Mouse (Mus musculus): ENCODE data around the gene Adcy2. TPM values are rescaled to one million over a fixed set of nuclear protein-coding genes. Genes with fewer than 3 reads are reported as not detected.

Adcy2 gene
- total RNA-seq, 1 experiment: 1.3 TPM

DNA sequence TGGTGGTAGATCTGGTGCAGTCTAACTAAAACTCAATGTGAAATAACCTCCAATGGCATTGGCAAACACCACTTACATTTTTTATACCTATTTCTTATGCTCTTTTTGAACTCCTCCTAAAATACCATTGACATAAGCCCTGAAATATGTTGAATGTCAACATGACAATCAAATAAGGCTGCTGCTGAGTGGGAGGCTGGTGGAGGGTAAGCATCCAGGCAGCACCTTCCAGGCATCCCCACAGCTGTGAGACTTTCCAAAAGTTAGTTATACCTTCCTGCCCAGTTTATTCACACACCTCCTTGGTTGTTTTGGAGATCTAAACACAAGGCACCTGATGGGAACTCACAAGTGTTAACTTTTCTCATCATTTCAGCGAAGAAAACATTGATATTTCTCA, 318.9 kb downstream of the Adcy2 start:
- TF ChIP-seq ZC3H11A (IDR thresholded peaks at IDR 0.05; ENCODE audit: borderline replicate concordance, low read depth, low read length): no peak
- no peak for TF ChIP-seq ZNF384 (IDR thresholded peaks at IDR 0.05; ENCODE audit: low read depth, low read length)
- TF ChIP-seq MAFK (IDR thresholded peaks at IDR 0.05; ENCODE audit: insufficient read depth, low read depth, low read length): no peak
- TF ChIP-seq HCFC1 (IDR thresholded peaks at IDR 0.05; ENCODE audit: borderline replicate concordance, insufficient read depth, low read length): no peak
- TF ChIP-seq CHD2 (IDR thresholded peaks at IDR 0.05; ENCODE audit: low read depth, low read length): no peak
- Histone ChIP-seq H3K36me3 (ENCODE audit: control insufficient read depth, insufficient read depth, low read length, poor library complexity, severe bottlenecking) (no peaks in the 10 kb centered on the region), H3K4me3 (ENCODE audit: insufficient read depth in 1 of 2, low read depth in 1 of 2, low read length in 2 of 2, poor library complexity in 1 of 2, severe bottlenecking in 1 of 2) (no peak overlapping the region), H3K4me1 (ENCODE audit: control insufficient read depth in 2 of 2, insufficient read depth in 2 of 2, low read length in 2 of 2, poor library complexity in 1 of 2) (no peaks in the 10 kb centered on the region), H3K27ac (ENCODE audit: insufficient read depth, low read depth, low read length, poor library complexity, severe bottlenecking) (no peak overlapping the region), H3K9ac (ENCODE audit: insufficient read depth, low read depth, low read length, poor library complexity, severe bottlenecking) (no peak overlapping the region), H3K9me3 (ENCODE audit: control insufficient read depth, insufficient read depth, low read depth, low read length) (no peaks in the 10 kb centered on the region)
- DNase-seq (ENCODE audit: low read depth, low spot score): no peak
- in situ Hi-C loops (cut with MboI; ENCODE audit: low sequenced_read_pairs in 2 of 2, unreplicated experiment in 2 of 2): no loop called here

- Histone ChIP-seq H3K27ac (ENCODE audit: insufficient read depth, low read depth, low read length, poor library complexity, severe bottlenecking) (no peak overlapping the region), H3K4me3 (ENCODE audit: insufficient read depth in 1 of 2, low read depth in 1 of 2, low read length in 2 of 2, poor library complexity in 1 of 2, severe bottlenecking in 1 of 2) (no peak overlapping the region), H3K9ac (ENCODE audit: insufficient read depth, low read depth, low read length, poor library complexity, severe bottlenecking) (no peak overlapping the region), H3K36me3 (ENCODE audit: control insufficient read depth, insufficient read depth, low read length, poor library complexity, severe bottlenecking) (no peaks in the 10 kb centered on the region), H3K9me3 (ENCODE audit: control insufficient read depth, insufficient read depth, low read depth, low read length) (no peaks in the 10 kb centered on the region), H3K4me1 (ENCODE audit: control insufficient read depth in 2 of 2, insufficient read depth in 2 of 2, low read length in 2 of 2, poor library complexity in 1 of 2) (no peaks in the 10 kb centered on the region)
- in situ Hi-C loops (cut with MboI; ENCODE audit: low sequenced_read_pairs in 2 of 2, unreplicated experiment in 2 of 2): no loop called here
- TF ChIP-seq ZC3H11A (IDR thresholded peaks at IDR 0.05; ENCODE audit: borderline replicate concordance, low read depth, low read length) (no peak), MAFK (IDR thresholded peaks at IDR 0.05; ENCODE audit: insufficient read depth, low read depth, low read length) (no peak), CHD2 (IDR thresholded peaks at IDR 0.05; ENCODE audit: low read depth, low read length) (no peak), ZNF384 (IDR thresholded peaks at IDR 0.05; ENCODE audit: low read depth, low read length) (no peak), HCFC1 (IDR thresholded peaks at IDR 0.05; ENCODE audit: borderline replicate concordance, insufficient read depth, low read length) (no peak)
- no peak for DNase-seq (ENCODE audit: low read depth, low spot score)
Measured at GRCm38 (mm10) chr13:68642786-68643185, 356.6 kb downstream of the Adcy2 start.

- Histone ChIP-seq H3K27ac (ENCODE audit: insufficient read depth, low read depth, low read length, poor library complexity, severe bottlenecking) (no peak overlapping the region), H3K36me3 (ENCODE audit: control insufficient read depth, insufficient read depth, low read length, poor library complexity, severe bottlenecking) (no peaks in the 10 kb centered on the region), H3K4me3 (ENCODE audit: insufficient read depth in 1 of 2, low read depth in 1 of 2, low read length in 2 of 2, poor library complexity in 1 of 2, severe bottlenecking in 1 of 2) (no peak overlapping the region), H3K9me3 (ENCODE audit: control insufficient read depth, insufficient read depth, low read depth, low read length) (no peaks in the 10 kb centered on the region), H3K9ac (ENCODE audit: insufficient read depth, low read depth, low read length, poor library complexity, severe bottlenecking) (no peak overlapping the region), H3K4me1 (ENCODE audit: control insufficient read depth in 2 of 2, insufficient read depth in 2 of 2, low read length in 2 of 2, poor library complexity in 1 of 2) (no peaks in the 10 kb centered on the region)
- no peak for DNase-seq (ENCODE audit: low read depth, low spot score)
- TF ChIP-seq ZNF384 (IDR thresholded peaks at IDR 0.05; ENCODE audit: low read depth, low read length) (no peak), ZC3H11A (IDR thresholded peaks at IDR 0.05; ENCODE audit: borderline replicate concordance, low read depth, low read length) (no peak), MAFK (IDR thresholded peaks at IDR 0.05; ENCODE audit: insufficient read depth, low read depth, low read length) (no peak), HCFC1 (IDR thresholded peaks at IDR 0.05; ENCODE audit: borderline replicate concordance, insufficient read depth, low read length) (no peak), CHD2 (IDR thresholded peaks at IDR 0.05; ENCODE audit: low read depth, low read length) (no peak)
- in situ Hi-C loops (cut with MboI; ENCODE audit: low sequenced_read_pairs in 2 of 2, unreplicated experiment in 2 of 2): no loop called here
Measured at GRCm38 (mm10) chr13:68627041-68627440, 372.3 kb downstream of the Adcy2 start.

DNA sequence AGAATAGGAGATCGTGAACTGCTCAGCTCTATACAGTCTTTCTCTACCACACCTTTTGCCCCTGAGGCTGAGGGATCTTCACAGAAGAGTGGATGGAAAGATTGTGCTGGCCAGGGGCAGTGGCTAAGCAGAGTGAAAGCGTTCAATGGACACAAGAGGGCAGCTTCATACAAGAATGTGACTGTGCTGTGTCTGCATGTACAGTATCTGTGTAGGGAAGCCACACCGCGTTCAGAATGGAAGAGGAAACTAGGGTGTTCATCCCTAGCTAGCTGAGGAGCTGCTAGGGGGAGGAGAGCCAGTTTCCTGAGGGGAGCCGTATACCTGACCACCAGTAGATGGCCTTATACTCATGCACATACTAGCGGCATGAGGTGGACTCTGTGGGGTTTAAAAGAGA, 376.5 kb downstream of the Adcy2 start:
- Histone ChIP-seq H3K9me3 (ENCODE audit: control insufficient read depth, insufficient read depth, low read depth, low read length) (no peaks in the 10 kb centered on the region), H3K27ac (ENCODE audit: insufficient read depth, low read depth, low read length, poor library complexity, severe bottlenecking) (no peak overlapping the region), H3K36me3 (ENCODE audit: control insufficient read depth, insufficient read depth, low read length, poor library complexity, severe bottlenecking) (no peaks in the 10 kb centered on the region), H3K9ac (ENCODE audit: insufficient read depth, low read depth, low read length, poor library complexity, severe bottlenecking) (no peak overlapping the region), H3K4me3 (ENCODE audit: insufficient read depth in 1 of 2, low read depth in 1 of 2, low read length in 2 of 2, poor library complexity in 1 of 2, severe bottlenecking in 1 of 2) (no peak overlapping the region), H3K4me1 (ENCODE audit: control insufficient read depth in 2 of 2, insufficient read depth in 2 of 2, low read length in 2 of 2, poor library complexity in 1 of 2) (no peaks in the 10 kb centered on the region)
- in situ Hi-C loops (cut with MboI; ENCODE audit: low sequenced_read_pairs in 2 of 2, unreplicated experiment in 2 of 2): no loop called here
- no peak for TF ChIP-seq ZC3H11A (IDR thresholded peaks at IDR 0.05; ENCODE audit: borderline replicate concordance, low read depth, low read length)
- TF ChIP-seq HCFC1 (IDR thresholded peaks at IDR 0.05; ENCODE audit: borderline replicate concordance, insufficient read depth, low read length): no peak
- DNase-seq (ENCODE audit: low read depth, low spot score): no peak

Data from ES-E14 (cell line).